Mouse (Mus musculus) intestine, embryonic 16.5 days (tissue): ENCODE results near the gene Fbp1. TPM values are rescaled to one million over a fixed set of nuclear protein-coding genes. Genes with fewer than 3 reads are reported as not detected.

ENCODE experiments used
- polyA plus RNA-seq: library from polyadenylated mRNA; unstranded; fragments of >200 nt; fragmentation: Nextera tagmentation; extraction: Ambion mirVana; gene quantifications from 2 replicates; pipeline ENCODE4 v1.2.1, GENCODE M21; 2015

The Fbp1 gene
- polyA plus RNA-seq, 1 experiment from 2014 or later, result 6.3 TPM

Other genes with a start within 250 kb of the Fbp1 start
- gene Platr25, start 127.6 kb downstream of the Fbp1 start, polyA plus RNA-seq, result 16.1 and 18.1 TPM in 2 replicates
- gene Gm5141, start 102.5 kb downstream of the Fbp1 start, polyA plus RNA-seq, result 5.4 and 6.6 TPM in 2 replicates
- 406 and 487 TPM in 2 replicates for gene Fbp2, start 29.9 kb downstream of the Fbp1 start, polyA plus RNA-seq
- gene 2010111I01Rik, start 76.6 kb upstream of the Fbp1 start, polyA plus RNA-seq, result 92.8 and 98.7 TPM in 2 replicates